Mouse (Mus musculus): Measurements from ENCODE around the gene Adgrg5. TPM values are rescaled to one million over a fixed set of nuclear protein-coding genes. Genes with fewer than 3 reads are reported as not detected.

Gene Adgrg5
- total RNA-seq (2014; fragmentation: Nextera tagmentation) (0.69 and 1.4 TPM in 2 replicates), total RNA-seq (2017) (0.30 and 1.8 TPM in 2 replicates)

DNA sequence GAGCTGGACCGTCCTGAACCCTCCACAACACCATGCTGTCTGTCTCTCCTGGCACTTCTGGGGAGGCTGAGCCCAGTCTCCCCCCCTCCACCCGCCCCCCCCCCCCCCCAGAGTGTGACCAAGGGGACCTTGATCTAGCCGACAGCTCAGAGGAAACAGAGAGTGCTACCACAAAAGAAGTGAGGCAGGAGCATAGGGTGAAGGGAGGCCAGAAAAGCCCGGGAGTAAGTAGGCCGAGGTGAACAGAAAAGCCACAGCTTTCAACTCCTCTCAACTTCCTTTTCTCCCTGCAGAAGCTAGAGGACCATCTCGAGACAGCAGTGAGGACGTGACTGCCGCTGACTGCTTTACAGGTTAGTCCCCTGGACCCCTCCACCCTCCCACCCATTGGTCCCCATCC, at the start of gene Adgrg5:
Adgrg5 (plus strand) TSS at position 290 of the 400 bp plus-strand sequence.
- ATAC-seq (replicated peaks; ENCODE audit: low FRiP score, low TSS enrichment, poor library complexity, severe bottlenecking): no peak

DNA sequence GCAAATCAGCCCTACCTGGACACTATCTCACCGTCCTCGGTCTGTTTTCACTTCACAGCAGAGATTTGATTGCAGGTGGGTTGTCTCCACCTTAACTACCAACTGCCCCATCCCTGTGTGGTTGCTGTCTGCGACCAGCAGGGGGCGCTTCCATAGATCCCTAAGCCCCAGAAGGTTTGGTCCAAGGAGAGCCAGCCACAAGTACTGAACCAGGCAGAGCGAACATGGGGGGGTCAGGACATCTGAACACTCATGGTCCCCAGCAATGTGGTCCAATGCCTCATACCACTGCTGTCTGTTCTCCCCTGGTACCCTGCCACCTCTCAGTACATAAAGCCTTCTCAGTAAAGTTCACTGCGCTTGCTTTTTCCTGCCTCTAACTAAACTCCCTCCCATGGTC, 49.1 kb upstream of the Adgrg5 start:
- peak; percentile 61 for ATAC-seq (replicated peaks; ENCODE audit: low FRiP score, low TSS enrichment, poor library complexity, severe bottlenecking)

DNA sequence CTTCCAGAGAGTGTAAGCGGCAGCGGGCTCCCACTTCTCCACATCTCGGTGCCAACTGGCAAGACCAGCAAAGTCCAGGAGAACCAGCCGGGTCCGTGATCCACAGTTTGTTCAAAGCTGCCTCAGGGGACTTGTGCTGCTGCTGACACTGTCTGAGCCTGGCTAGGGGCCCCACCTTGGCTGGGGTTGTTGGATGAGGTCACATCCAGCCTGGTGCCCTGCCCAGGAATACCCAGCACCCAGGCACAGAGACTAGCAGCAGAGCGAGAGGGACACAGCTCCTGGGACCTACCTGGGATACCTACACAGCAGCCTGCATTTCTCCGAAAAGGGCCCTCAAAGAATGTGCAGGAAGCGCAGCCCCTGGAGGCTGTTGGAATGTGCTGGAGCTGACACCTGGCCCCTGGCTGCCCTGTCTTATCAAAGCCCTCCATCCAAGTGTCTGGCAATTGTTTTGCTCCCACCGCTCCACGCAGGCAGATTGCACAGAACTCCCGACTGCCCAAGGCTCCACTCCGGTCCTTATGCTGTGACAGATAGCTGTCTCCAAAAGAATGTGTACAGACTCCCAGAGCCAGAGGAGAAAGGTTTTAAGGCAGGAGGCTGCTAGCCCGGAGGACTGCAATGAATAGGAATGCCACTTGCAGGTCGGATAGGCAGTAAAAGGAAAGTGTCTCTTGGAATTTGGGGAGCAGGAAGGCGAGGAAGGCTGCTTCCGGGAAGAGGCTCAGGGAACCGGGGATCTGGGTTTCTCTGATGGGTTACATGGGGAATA, 48.2 kb upstream of the Adgrg5 start:
- no peak for ATAC-seq (replicated peaks; ENCODE audit: low FRiP score, low TSS enrichment, poor library complexity, severe bottlenecking)

DNA sequence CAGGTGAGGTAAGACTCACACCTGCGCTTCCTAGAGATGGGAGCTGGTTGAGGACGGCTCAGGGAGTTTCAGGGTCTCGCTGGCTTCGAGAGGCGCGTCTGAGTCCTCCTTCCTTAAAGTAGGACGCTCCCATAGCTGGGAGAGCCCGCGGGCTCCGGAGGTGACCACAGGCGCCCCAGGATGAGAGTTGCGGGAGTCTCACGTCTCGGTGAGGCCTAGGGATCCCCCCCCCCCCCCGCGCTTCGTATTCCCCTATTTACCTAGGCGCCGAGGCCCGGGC, 47.7 kb upstream of the Adgrg5 start:
- no peak for ATAC-seq (replicated peaks; ENCODE audit: low FRiP score, low TSS enrichment, poor library complexity, severe bottlenecking)

DNA sequence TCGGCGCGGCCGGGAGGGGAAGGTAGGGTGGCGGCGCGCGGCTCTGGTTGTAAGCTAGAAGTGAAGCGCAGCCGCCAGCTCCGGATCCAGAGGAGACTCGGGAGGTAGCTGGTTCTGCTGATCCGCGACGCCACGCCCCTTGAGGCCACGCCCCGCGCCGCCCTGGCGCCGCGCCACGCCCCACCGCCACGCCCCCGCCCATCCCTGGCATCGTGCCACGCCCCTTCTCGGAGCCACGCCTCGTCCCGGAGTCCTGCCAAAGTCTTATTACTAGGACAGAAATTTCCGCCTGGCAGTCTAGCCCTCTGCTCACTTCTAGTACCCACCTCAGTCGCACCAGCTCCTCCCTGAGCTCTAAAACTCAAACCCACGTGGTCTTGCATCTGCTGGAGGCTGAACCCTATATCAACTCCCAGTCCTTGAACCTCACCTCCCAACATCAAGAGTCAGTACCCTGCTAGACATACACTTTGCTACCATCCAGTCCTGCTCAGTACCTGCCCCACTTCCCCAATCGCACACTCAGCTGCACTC, 47.2 kb upstream of the Adgrg5 start, which contains the start of gene Dok4:
Dok4 (minus strand) TSS at position 134 of the 534 bp plus-strand sequence.
- peak; percentile 68 for ATAC-seq (replicated peaks; ENCODE audit: low FRiP score, low TSS enrichment, poor library complexity, severe bottlenecking)

DNA sequence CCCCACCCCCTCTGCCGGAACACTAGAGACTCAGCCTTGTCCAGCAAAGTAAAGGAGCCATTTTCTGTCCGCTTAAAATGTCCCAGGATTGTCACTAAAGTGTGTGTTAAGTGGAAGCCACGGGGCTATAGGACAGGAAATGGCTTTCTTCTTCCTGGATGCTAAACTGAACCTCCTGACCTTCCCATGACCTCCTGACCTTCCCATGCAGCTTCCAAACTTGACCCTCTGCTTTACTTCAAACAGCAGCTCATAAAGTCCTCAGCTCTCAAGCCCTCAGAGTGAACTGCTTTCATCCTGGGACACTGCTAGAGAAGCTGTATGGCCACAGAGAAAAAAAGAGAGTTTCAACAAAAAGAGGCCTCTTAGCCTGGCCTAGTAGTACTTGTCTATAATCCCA, 46.7 kb upstream of the Adgrg5 start:
- ATAC-seq (replicated peaks; ENCODE audit: low FRiP score, low TSS enrichment, poor library complexity, severe bottlenecking): no peak

DNA sequence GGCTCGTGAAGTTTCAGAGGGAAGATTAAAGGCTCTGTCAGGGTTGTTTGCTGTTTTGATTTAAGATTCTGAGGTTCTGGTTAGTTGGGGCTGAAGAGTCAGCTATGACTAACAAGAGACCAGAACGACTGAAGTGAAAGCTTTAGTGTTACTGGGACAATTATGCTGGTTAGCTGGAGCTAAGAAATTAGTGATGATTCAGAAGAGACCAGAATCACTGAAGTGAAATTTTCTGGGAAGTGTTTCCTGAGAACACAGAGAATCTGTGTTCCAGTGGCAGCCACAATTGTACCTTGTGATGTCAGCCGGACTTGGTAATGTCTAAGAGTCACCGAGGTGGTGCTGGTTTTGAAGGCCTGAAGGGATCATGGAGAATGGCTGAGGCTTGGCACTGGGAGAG, 42.8 kb upstream of the Adgrg5 start:
- ATAC-seq (replicated peaks; ENCODE audit: low FRiP score, low TSS enrichment, poor library complexity, severe bottlenecking): no peak

DNA sequence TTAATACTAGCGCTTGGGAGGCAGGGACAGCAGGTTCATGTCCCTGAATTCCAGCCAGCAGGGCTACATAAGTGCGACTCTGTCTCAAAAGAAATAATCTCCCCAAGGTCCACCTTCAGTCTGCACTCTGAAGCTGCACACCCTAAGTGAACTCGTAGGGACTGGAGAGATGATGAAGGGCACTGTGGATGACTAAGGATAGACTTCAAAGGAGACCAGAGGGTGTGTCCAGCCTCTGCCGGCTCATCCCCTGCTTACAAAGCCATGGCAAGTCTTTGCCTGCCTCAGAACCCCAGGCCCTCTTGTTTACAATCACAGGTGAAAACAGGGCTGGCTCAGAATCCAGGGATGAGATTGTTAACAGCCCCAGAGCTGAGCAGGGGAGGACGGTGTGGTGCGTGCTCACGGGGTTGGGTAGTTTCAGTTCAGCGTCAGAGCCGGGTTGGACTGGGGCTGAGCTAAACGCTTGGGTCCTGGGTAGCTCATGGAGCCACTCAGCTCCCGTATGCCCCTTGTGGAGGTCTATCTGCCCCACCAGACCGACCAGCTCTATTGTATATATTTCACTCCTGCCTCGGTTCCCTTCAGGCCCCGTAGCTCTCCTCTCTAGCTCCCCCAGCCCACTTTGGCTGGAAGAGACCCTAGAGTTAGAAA, 35.0 kb upstream of the Adgrg5 start:
- peak; percentile 54; the same call in 1 of the 2 replicates for ATAC-seq (replicated peaks; ENCODE audit: low FRiP score, low TSS enrichment, poor library complexity, severe bottlenecking)

DNA sequence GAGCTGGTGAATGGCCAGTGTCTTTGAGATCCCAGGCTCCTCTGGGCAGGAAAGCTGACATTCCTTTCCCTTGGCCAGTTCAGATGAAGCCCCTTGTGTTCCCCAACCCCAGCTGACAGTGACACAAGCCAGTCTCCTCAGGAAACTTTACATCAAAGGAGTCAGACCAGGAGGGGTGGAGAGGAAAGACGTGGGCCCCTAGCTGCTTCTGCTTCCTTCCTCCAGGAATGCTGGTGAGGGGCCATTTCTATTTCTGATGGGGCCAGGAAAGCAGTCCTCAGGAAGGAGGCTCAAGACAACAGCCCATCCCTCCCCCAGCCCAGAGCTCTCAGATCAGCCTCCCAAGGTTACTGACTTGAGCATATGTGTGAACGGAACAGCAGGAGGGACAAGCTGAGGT, 30.6 kb upstream of the Adgrg5 start:
- no peak for ATAC-seq (replicated peaks; ENCODE audit: low FRiP score, low TSS enrichment, poor library complexity, severe bottlenecking)

DNA sequence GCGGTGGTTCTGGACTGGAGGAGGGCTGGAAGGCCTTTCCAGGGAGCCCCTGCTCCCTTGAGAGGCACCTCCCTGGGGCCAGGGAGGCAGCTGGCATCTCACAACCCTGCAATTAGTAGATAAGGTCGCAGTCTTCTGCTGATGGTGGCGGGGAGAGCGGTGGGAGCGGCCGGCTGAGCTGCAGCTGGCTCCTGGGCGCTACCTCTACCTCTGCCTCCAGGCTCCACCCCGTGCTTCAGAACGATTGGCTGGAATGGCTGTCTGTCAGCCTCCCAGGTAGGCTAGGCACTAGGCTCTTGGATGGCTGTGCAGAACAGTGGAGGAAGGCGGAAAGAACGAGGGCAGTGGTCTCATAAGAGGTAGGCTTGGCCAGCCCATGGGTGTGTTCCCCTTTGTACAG, 24.2 kb upstream of the Adgrg5 start:
- ATAC-seq (replicated peaks; ENCODE audit: low FRiP score, low TSS enrichment, poor library complexity, severe bottlenecking): peak; percentile 98

DNA sequence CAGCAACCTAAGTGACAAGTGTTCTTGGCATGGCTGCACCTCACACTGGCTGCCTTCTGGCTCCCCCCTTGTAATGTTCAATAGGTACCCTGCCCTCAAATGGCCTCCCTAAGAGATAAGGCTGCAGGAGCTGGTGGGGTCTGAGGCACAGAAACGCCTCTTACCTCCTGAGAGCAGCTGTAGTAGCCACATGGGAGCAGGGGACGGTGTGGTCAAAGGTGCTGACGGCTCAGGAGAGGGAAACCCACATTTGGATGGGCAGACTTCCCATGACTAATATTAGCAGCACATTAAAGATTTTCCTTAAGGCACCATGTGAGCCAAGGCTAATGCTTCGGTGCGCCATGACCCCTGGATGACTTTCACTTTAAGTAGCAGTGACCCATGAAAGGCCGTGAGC, 22.9 kb upstream of the Adgrg5 start:
- no peak for ATAC-seq (replicated peaks; ENCODE audit: low FRiP score, low TSS enrichment, poor library complexity, severe bottlenecking)

DNA sequence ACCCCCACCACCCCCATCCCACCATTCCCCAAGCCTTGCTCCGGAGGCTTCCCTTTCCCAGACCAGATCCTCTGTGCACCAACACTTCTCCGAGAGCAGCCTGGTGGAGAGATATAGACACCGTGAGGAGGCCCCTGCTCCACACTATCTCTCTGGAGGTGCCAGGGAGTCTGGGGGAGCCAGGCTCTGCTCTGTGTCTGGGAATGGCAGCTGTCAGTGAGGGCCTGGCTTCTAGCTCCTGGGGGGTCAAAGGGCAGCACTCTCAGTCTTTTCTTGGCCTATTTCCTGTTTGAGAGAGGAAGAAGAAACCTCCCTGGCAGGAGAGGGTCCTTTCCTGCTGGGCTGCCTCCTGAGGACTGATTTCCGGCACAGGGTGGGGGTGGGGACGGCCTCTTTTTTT, 22.5 kb upstream of the Adgrg5 start:
- no peak for ATAC-seq (replicated peaks; ENCODE audit: low FRiP score, low TSS enrichment, poor library complexity, severe bottlenecking)

DNA sequence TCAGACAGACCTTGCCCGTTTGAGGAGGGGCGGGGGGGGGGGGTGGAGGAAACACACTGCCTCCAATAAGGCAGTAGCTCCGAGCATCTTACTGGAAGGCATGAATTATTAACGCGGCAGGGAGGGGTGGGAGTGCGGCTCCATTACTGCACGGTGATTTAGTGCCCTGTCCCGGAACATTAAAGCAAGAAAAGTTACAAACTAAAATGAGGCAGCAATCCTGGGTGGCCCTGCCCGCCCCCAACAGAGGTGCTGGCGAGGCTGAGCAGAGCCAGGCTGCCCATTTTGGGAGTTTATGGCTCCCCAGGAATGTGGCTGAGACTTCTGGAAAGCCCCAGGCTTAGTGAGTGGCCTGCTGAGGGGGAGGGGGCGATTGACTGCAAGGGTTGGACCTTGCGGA, 19.8 kb upstream of the Adgrg5 start:
- no peak for ATAC-seq (replicated peaks; ENCODE audit: low FRiP score, low TSS enrichment, poor library complexity, severe bottlenecking)

DNA sequence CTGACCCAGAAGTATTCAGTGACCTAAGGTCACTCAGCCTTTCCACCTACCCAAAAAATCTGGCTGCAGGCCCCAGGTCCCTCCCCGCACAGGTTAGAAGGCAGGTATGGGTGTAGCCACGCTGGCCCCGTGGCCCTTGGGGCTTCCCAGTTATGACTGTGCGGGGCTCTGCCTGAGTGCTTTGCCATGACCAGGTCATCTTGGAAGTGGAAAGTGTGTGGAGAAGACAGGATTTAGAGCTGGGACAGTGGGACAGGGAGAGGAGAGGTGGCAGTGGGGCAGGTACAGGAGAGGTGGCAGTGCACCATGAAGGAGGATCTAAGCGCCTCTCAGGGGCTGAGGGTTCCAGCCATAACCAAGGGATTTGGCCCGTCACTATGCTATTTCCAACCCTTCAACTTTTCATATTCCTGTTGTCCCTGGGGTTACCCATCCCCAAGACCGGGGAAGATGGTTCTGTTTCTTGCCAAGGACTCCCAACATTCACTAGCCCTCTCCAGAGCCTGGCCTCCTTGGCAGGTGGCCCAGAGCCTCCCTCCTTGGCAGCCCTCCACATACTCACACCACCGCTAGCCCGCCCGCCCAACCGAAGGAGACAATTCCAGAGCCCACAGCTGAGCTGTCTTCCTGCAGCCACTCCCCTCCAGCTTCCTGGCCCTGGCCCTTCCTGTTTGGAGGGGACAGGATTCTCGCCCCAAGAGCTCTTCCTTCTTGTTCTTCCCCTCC, 18.9 kb upstream of the Adgrg5 start:
- no peak for ATAC-seq (replicated peaks; ENCODE audit: low FRiP score, low TSS enrichment, poor library complexity, severe bottlenecking)

DNA sequence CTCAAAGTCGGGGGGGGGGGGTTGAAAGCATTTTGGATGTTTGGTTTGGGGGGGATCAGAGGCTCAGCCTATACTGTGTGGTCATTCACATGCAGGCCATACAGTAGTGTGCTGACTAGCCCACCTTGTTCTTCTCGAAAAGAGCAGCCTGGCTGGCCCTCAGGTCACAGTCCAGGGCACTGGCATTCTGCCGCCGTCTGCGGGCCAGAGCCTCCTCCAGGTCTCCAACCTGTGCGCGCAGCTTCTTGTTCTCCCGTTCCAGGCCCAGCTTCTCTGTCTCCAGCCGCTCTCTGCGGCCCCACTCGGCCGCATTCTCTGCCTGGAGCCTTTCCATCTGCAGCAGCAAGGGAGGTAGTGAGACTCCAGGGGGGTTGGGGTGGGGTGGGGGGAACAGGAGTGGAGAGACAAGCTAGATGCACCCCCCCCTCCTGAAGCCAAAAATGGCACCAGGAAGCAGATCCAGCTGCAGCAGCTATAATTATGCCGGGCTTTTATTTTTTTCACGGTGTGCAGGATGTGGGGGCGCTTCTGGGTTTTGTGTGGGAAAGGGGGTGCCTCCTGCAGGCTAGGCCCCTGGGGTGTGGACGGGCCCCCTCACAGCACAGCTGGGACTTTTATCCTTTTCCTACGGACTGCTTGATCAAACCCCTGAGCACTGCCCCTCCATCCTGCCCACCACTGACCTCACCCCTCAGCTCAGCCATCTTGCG, 15.7 kb upstream of the Adgrg5 start:
- no peak for ATAC-seq (replicated peaks; ENCODE audit: low FRiP score, low TSS enrichment, poor library complexity, severe bottlenecking)

DNA sequence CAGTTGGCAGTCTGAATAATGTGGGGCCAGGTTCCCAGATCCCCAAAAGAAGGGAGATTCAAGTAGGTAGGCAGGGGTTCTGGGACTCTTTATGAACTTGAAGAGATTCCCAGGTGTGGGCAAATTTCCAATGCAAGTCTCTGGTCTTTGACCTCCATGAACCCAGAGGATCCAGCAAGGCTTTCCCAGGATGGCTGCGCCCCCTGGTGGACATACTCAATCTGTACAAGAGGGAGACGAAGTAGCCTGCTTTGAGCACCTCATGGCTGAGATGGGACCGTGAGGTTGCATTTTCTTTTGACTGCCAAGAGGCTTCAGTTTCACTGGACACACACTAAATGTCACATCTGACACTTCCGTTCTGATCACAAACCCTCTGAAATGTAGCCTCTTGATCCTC, 14.6 kb upstream of the Adgrg5 start:
- peak; percentile 67 for ATAC-seq (replicated peaks; ENCODE audit: low FRiP score, low TSS enrichment, poor library complexity, severe bottlenecking)

DNA sequence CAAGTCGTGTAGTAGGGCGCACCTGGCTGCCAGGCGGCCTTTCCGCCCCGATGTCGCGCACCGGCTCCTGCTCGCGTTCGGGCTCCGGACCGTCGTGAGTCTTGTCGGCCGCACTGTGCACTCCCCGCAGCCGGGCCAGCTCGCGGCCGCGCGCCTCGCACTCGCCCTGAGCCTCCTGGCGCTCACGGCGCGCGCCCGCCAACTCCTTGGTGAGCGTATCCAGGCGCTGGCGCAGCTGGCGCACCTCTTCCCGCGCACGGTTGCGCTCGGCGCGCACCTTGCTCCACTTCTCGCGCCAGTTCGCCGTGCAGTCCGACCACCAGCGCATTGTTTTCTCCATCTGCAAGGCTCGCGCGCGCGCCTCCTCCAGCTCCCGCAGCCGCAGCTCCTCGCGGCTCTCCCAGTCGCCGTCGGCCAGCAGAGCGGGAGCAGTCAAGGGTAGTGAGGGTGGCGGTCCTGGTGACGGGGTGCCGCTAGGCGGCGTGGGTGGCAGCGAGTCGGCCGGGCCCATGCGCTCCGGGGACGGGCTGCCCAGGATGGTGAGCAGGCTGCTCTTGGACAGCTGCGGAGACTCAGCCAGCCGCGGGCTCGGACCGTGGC, 10.3 kb upstream of the Adgrg5 start:
- ATAC-seq (replicated peaks; ENCODE audit: low FRiP score, low TSS enrichment, poor library complexity, severe bottlenecking): no peak

DNA sequence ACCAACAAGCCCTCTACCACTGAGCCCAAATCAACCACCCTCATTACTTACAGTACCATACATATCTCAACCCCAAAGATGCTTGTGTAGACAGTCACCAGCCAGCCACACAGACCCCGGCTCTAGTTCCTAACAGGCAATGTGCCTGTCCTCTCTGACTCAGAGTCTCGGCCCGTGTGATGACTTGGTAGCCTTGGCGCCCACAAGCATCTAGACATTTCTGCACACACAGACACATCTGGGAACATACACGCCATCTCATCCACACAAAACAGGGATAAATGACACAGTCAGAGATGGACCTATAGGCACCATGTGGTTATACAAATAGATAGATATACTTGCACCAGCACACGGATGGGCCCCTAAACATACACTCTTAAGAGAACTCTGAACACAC, 9.2 kb upstream of the Adgrg5 start:
- no peak for ATAC-seq (replicated peaks; ENCODE audit: low FRiP score, low TSS enrichment, poor library complexity, severe bottlenecking)

DNA sequence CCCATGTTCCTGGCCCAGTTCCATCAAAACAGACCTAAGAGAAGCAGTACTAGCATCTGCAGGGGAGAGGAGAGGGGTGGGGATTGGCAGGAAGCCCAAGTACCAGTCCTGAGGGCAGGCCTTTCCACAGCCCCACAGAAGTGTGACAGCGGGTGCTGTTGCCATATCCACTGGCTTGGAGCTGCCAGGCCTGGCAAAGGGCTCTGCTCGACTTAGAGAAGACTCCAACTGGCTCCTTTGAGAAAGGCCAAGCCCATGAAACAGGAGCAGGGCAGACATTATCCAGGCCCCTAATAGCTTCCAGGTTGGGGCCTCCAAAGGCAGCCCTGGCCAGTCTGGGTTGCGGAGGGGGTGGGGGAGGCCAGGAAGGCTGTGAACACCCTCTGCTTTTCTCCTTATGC, 8.8 kb upstream of the Adgrg5 start:
- ATAC-seq (replicated peaks; ENCODE audit: low FRiP score, low TSS enrichment, poor library complexity, severe bottlenecking): no peak
